Mouse (Mus musculus): ENCODE measurements around the gene Syt17.

GRCm38 (mm10) chr7:118419491-118420180 is 28.4 kb downstream of the Syt17 start:
- no peak for TF ChIP-seq POLR2A (IDR thresholded peaks at IDR 0.05; ENCODE audit: extremely low read depth, insufficient read depth, low read length)
- TF ChIP-seq CTCF (IDR thresholded peaks at IDR 0.05; ENCODE audit: extremely low read depth, insufficient read depth, low read length): no peak

Data from cortical plate, adult 2 months (tissue).